Mouse (Mus musculus) liver, embryonic 14.5 days (tissue): ENCODE results near the gene AI661453. TPM values are rescaled to one million over a fixed set of nuclear protein-coding genes. Genes with fewer than 3 reads are reported as not detected.
A peak's percentile ranks its signal among the peaks of the same experiment; 100 is the strongest.

Experiments
- ATAC-seq: fragments of 200-750 bp; cut with Nextera tagmentation; 2 replicates; pipeline ENCODE4 v1.8.0; 2017; ENCODE audit warnings: moderate number of reproducible peaks, mild to moderate bottlenecking, moderate library complexity; ENCODE audit not compliant: insufficient read depth
- DNase-seq, 3 experiments: peaks; one replicate each; pipeline ENCODE4 v3.0.0-alpha.2; 2012 to 2013; ENCODE audit warnings: low read depth in 3 of 3, low spot score in 3 of 3
- H3K27ac ChIP-seq: fragments of 300-500 bp; sonication (generic); 2 replicates; pipeline ENCODE4 v1.5.1; 2014; ENCODE audit warnings: moderate library complexity, mild to moderate bottlenecking, control low read depth, inconsistent platforms
- H3K27me3 ChIP-seq: fragments of 300-500 bp; sonication (generic); 2 replicates; pipeline ENCODE4 v1.6.1; 2014; ENCODE audit warnings: mild to moderate bottlenecking, low read length, moderate library complexity; ENCODE audit not compliant: control insufficient read depth, insufficient read depth
- H3K36me3 ChIP-seq: fragments of 300-500 bp; sonication (generic); replicated peaks from 2 replicates; pipeline ENCODE4 v1.6.1; 2014; ENCODE audit warnings: low read depth; ENCODE audit not compliant: control insufficient read depth, insufficient read depth
- H3K4me1 ChIP-seq, 2 experiments: fragments of 200-500 bp in 1 of 2; fragments of 300-500 bp in 1 of 2; sonication (generic) in 1 of 2; replicated peaks; 2 replicates each; pipeline ENCODE4 v1.6.1; 2012 to 2014; ENCODE audit warnings: antibody characterized with exemption in 1 of 2, inconsistent platforms in 1 of 2, low read length in 1 of 2; ENCODE audit not compliant: control insufficient read depth in 2 of 2, insufficient read depth in 2 of 2
- H3K4me2 ChIP-seq: fragments of 300-500 bp; sonication (generic); 2 replicates; pipeline ENCODE4 v1.6.1; 2014; ENCODE audit warnings: low read depth, mild to moderate bottlenecking, control low read depth, moderate library complexity
- H3K4me3 ChIP-seq, 2 experiments: fragments of 200-500 bp in 1 of 2; fragments of 300-500 bp in 1 of 2; sonication (generic) in 1 of 2; 2 replicates each; pipeline ENCODE4 v1.5.1; 2012 to 2014; ENCODE audit warnings: low read depth in 2 of 2, low read length in 2 of 2, mild to moderate bottlenecking in 2 of 2, control low read depth in 1 of 2, inconsistent platforms in 1 of 2, moderate library complexity in 1 of 2; ENCODE audit not compliant: insufficient read depth in 1 of 2
- H3K9ac ChIP-seq: fragments of 300-500 bp; sonication (generic); replicated peaks from 2 replicates; pipeline ENCODE4 v1.6.1; 2014; ENCODE audit warnings: mild to moderate bottlenecking, control low read depth, moderate library complexity
- H3K9me3 ChIP-seq: fragments of 300-500 bp; sonication (generic); 2 replicates; pipeline ENCODE4 v1.6.1; 2016; ENCODE audit warnings: low read length, mixed read lengths; ENCODE audit not compliant: control insufficient read depth
- CTCF ChIP-seq: IDR thresholded peaks from 2 replicates; pipeline ENCODE4 v1.5.1; 2016; ENCODE audit warnings: antibody characterized with exemption, low read depth, control low read depth
- EP300 ChIP-seq: IDR thresholded peaks from 2 replicates; pipeline ENCODE4 v1.6.1; 2016; ENCODE audit warnings: antibody characterized with exemption, low read depth
- WGBS: fragments of 180-500 bp; shearing (Covaris S2); extraction: QIAGEN DNeasy Blood & Tissue Kit; methylation state at CpG from one replicate; pipeline ENCODE4 v1.1.7; 2014; ENCODE audit not compliant: insufficient replicate concordance; 5-methylcytosine and 5-hydroxymethylcytosine counted together
- polyA plus RNA-seq, 2 experiments: library from polyadenylated mRNA; depleted of rRNA in 1 of 2; stranded (reverse) in 1 of 2; unstranded in 1 of 2; fragments of >200 nt; fragmentation: Nextera tagmentation in 1 of 2; extraction: Ambion mirVana in 1 of 2; gene quantifications; 2 replicates each; pipeline versions ENCODE4 v1.2.1 to v1.2.3; 2012 to 2014

AI661453 gene
- polyA plus RNA-seq, 2 experiments: 0.42 to 0.56 TPM

DNA sequence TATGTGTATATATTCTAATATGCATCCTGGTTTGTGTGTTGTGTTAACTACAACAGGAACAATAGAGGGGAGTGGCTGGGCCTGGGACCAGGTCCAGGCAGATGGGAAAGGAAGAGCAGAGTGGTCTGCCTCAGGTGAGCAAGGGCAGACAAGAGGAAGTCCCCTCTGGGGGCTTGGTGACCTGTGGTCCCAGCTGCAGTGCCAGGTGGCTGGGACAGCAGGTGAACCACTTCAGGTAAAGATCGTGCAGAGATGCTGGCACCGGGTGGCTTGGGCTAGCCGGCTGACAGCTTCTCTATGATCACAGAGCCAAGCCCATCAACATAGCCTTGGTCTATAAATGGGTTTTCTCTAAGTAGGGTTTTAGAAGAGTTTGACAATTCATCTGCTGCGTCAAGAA is 33.7 kb downstream of the AI661453 start:
- WGBS: 76% methylated on average over 4 of the region's 4 CpGs

DNA sequence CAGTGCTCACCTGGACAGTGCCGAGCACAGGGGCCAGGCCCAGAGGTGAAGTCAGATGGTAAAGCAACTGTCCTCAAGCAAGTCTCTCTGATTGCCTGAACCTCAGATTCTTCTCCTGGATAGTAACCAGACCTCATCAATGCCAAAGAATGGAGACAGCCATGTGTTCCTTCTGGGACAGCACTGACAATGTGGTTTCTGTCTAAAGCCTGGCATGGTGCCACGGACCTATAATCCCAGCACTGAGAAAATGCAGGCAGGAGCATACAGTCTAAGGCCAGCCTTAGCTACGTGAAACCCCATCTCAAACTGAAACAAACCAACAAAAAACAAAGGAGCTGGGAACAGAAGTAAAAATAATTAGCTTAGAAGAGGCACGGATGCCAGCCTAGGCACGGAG is 34.3 kb downstream of the AI661453 start:
- no peak for ATAC-seq
- 78% methylated on average over 5 of the region's 5 CpGs for WGBS
- H3K4me2 ChIP-seq: no peak overlapping the region
- H3K4me1 ChIP-seq: peaks cover 0 to 9% of the 10 kb centered on the region in 2 experiments; a peak in 2 of 4 replicates
- H3K27ac ChIP-seq: no peak overlapping the region
- no peaks in the 10 kb centered on the region for H3K9me3 ChIP-seq
- TF ChIP-seq CTCF (no peak), EP300 (no peak)
- H3K9ac ChIP-seq: no peak overlapping the region
- H3K4me3 ChIP-seq: no peak overlapping the region
- H3K36me3 ChIP-seq: no peaks in the 10 kb centered on the region
- DNase-seq: no peak
- peaks cover 7% of the 10 kb centered on the region for H3K27me3 ChIP-seq

More for the DNA sequence above, 33.7 kb downstream of the AI661453 start:
- Histone ChIP-seq H3K27me3 (peaks cover 7% of the 10 kb centered on the region), H3K9me3 (no peaks in the 10 kb centered on the region), H3K4me1 (peaks cover 0 to 9% of the 10 kb centered on the region in 2 experiments; a peak in 2 of 4 replicates), H3K4me2 (no peak overlapping the region), H3K4me3 (no peak overlapping the region), H3K36me3 (no peaks in the 10 kb centered on the region), H3K9ac (no peak overlapping the region), H3K27ac (no peak overlapping the region)
- DNase-seq: no peak
- ATAC-seq: no peak
- TF ChIP-seq CTCF: no peak

DNA sequence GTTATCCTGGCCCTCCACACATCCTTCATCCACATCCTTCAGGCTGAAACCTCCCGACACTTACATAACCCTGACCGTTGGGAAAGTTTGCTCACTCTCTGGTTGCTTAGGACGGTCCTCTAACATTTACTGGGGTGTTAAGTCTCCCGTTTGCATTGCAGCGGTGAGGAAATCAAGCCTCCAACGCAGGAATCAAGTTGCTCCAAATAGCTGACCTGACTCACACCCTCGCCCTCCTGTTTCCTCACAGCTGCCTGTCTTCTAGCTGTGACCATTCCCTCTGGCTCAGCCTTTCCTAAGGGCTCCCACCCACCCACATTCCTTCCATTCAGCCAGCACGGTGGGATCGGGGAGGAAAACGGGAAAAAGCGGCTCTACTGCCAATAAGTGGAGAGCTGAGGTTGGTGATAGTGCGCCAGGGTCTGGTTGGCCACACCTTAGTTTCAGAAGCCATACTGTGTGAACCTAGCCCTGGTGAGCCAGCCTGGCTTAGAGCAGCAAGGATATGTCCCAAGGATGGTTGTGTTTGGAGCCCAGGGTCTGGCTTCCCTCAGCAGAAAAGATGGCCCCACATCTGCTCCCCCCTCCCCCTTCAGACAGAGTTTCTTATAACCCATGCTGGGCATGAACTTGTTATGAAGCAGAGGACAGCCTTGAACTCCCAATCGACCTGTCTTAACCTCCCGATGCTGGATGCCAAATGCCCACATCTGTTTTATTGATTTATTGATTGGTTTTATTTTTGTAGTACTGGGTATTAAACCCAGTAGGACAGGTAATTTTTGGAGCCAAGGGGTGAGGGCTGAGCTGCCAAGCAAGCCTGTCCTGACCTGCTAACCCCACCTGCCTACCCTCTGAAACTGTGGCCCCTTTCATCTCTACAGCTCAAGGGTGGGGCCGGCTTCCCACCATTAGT is 36.3 kb downstream of the AI661453 start:
- Histone ChIP-seq H3K27me3 (peaks cover 4% of the 10 kb centered on the region), H3K4me1 (peaks cover 0 to 9% of the 10 kb centered on the region in 2 experiments; a peak in 2 of 4 replicates), H3K27ac (no peak overlapping the region), H3K36me3 (no peaks in the 10 kb centered on the region), H3K9ac (no peak overlapping the region), H3K4me2 (no peak overlapping the region), H3K9me3 (no peaks in the 10 kb centered on the region), H3K4me3 (no peak overlapping the region)
- ATAC-seq: no peak
- no peak for TF ChIP-seq CTCF
- no peak for TF ChIP-seq EP300
- no peak for DNase-seq
- WGBS: 35% methylated on average over 15 of the region's 15 CpGs

DNA sequence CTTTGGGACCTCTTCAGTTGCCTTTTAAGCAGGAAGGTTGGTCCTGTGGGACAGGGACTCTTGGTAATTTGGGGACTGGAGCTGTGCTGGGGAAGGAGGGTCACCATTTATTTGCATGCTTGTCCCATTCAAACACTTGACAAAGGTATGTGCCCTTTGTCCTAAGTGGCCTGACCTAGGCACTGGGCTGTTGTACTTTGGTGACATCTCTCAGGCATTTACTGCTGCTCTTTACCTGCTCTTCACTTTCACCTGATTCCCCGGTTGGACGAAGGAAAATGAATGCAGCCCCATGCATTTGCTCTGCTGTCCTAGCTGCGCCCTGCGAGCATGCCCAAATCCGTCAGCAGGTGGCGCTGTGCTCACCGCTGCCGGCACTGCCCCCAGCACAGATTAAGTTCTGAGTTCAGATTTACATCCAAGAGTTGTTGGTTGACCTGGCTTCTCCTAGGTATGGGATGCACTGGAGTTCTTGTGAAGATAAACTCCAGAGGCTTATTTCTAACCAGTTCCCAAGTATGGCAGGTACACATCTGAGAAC is 37.1 kb downstream of the AI661453 start:
- Histone ChIP-seq H3K9me3 (no peaks in the 10 kb centered on the region), H3K27me3 (no peaks in the 10 kb centered on the region), H3K36me3 (no peaks in the 10 kb centered on the region), H3K4me2 (no peak overlapping the region), H3K9ac (no peak overlapping the region), H3K4me3 (no peak overlapping the region), H3K4me1 (peaks cover 0 to 9% of the 10 kb centered on the region in 2 experiments; a peak in 2 of 4 replicates), H3K27ac (no peak overlapping the region)
- DNase-seq: no peak
- TF ChIP-seq EP300: no peak
- peak; percentile 96 for TF ChIP-seq CTCF
- WGBS: 5% methylated on average over 8 of the region's 8 CpGs
- ATAC-seq: no peak

DNA sequence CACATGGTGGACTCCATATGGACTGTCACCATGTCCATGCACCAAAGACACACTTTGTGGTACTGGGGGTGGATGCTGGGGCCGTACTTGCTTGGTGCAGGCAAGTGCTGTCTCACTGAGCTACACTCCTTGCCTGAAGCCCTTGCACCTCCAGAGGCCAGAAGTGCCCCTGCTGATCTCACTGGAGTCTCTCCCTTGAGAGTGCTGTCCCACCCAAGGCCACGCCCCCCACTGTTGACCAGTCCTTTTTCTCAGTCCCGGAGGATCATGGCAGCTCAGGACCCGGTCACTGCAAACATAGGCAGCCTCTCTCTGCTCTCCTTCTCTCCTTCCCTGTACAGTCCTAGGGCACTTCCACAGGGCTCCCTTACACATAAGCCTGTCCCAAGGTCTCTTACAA is 37.8 kb downstream of the AI661453 start:
- Histone ChIP-seq H3K9me3 (no peaks in the 10 kb centered on the region), H3K4me1 (peaks cover 0 to 9% of the 10 kb centered on the region in 2 experiments; a peak in 2 of 4 replicates), H3K27ac (no peak overlapping the region), H3K36me3 (no peaks in the 10 kb centered on the region), H3K4me3 (no peak overlapping the region), H3K27me3 (no peaks in the 10 kb centered on the region), H3K4me2 (no peak overlapping the region), H3K9ac (no peak overlapping the region)
- no peak for TF ChIP-seq CTCF
- TF ChIP-seq EP300: no peak
- ATAC-seq (no peak), DNase-seq (no peak)
- WGBS: 54% methylated on average over 4 of the region's 4 CpGs
